Mouse (Mus musculus) limb, embryonic 12.5 days (tissue): ENCODE measurements around the gene Myl3. TPM values are rescaled to one million over a fixed set of nuclear protein-coding genes. Genes with fewer than 3 reads are reported as not detected.

Source experiments
- ATAC-seq: fragments of 200-750 bp; cut with Nextera tagmentation; 2 replicates; pipeline ENCODE4 v1.8.0; 2017; ENCODE audit warnings: low read depth, moderate TSS enrichment; ENCODE audit not compliant: insufficient number of reproducible peaks, insufficient read depth, low FRiP score, low TSS enrichment
- H3K27ac ChIP-seq: fragments of 300-500 bp; sonication (generic); 2 replicates; pipeline ENCODE4 v1.5.1; 2016; ENCODE audit warnings: mild to moderate bottlenecking, moderate library complexity
- H3K27me3 ChIP-seq: fragments of 300-500 bp; sonication (generic); 2 replicates; pipeline ENCODE4 v1.6.1; 2016; ENCODE audit warnings: mild to moderate bottlenecking, moderate library complexity
- H3K36me3 ChIP-seq: fragments of 300-500 bp; sonication (generic); 2 replicates; pipeline ENCODE4 v1.6.1; 2016; ENCODE audit warnings: mild to moderate bottlenecking, moderate library complexity
- H3K4me1 ChIP-seq: fragments of 300-500 bp; sonication (generic); replicated peaks from 2 replicates; pipeline ENCODE4 v1.6.1; 2016
- H3K4me2 ChIP-seq: fragments of 300-500 bp; sonication (generic); 2 replicates; pipeline ENCODE4 v1.6.1; 2016; ENCODE audit warnings: mild to moderate bottlenecking, moderate library complexity
- H3K4me3 ChIP-seq: fragments of 300-500 bp; sonication (generic); replicated peaks from 2 replicates; pipeline ENCODE4 v1.5.1; 2016; ENCODE audit warnings: mild to moderate bottlenecking
- H3K9ac ChIP-seq: fragments of 300-500 bp; sonication (generic); replicated peaks from 2 replicates; pipeline ENCODE4 v1.6.1; 2016; ENCODE audit warnings: mild to moderate bottlenecking, moderate library complexity
- H3K9me3 ChIP-seq: fragments of 300-500 bp; sonication (generic); 2 replicates; pipeline ENCODE4 v1.6.1; 2016; ENCODE audit warnings: mild to moderate bottlenecking, moderate library complexity
- WGBS: fragments of 180-500 bp; shearing (Covaris S2); methylation state at CpG from one replicate; pipeline ENCODE4 v1.1.7; 2016; 5-methylcytosine and 5-hydroxymethylcytosine counted together
- polyA plus RNA-seq: library from polyadenylated mRNA; unstranded; fragments of >200 nt; fragmentation: Nextera tagmentation; extraction: Ambion mirVana; gene quantifications from 2 replicates; pipeline ENCODE4 v1.2.1, GENCODE M21; 2016

Myl3 gene
- 1.6 and 2.6 TPM in 2 replicates for polyA plus RNA-seq

DNA sequence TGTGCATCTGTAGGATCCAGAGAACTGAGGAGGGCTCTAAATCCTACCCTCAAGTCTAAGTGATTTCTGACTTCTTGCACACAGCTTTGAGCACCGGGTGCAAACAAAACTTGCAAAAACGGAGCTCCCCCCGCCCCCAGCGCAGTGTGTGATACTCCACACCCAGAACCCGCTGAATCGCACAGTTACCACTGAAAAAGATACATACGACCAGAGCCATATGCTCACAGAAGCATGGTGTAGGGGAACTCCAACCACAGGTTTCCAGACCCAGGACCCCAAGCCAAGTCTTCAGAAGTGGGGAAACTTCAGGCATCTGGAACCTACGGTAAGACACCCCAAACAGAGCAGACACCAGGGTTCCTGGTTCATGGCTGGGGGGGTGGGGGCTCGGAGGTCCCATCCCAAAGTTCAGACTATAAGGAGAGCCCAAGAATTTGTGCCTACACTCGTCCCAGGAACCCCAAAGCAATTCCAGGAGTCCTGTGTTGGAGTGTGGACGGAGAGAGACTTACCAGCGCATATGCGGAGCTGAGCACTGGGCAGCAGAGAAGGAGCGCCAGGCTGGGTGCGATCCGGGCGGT, at the start of gene Myl3:
Gene Myl3 (plus strand): TSS at position 151 of the 584 bp plus-strand sequence.
- no peak; the same call in 1 of the 2 replicates for ATAC-seq
- no peaks in the 10 kb centered on the region for H3K9me3 ChIP-seq
- peak within 1 kb of the TSS; percentile 78 for H3K4me2 ChIP-seq
- peak within 1 kb of the TSS; percentile 82 for H3K4me3 ChIP-seq
- peak within 1 kb of the TSS; percentile 94 for H3K9ac ChIP-seq
- WGBS = under 1% methylated on average over 17 of the region's 17 CpGs
- peak within 1 kb of the TSS; percentile 95 for H3K27ac ChIP-seq
- peaks cover 60% of the 10 kb centered on the region for H3K4me1 ChIP-seq
- peaks cover 47% of the 10 kb centered on the region for H3K27me3 ChIP-seq
- peaks cover 13% of the 10 kb centered on the region for H3K36me3 ChIP-seq

DNA sequence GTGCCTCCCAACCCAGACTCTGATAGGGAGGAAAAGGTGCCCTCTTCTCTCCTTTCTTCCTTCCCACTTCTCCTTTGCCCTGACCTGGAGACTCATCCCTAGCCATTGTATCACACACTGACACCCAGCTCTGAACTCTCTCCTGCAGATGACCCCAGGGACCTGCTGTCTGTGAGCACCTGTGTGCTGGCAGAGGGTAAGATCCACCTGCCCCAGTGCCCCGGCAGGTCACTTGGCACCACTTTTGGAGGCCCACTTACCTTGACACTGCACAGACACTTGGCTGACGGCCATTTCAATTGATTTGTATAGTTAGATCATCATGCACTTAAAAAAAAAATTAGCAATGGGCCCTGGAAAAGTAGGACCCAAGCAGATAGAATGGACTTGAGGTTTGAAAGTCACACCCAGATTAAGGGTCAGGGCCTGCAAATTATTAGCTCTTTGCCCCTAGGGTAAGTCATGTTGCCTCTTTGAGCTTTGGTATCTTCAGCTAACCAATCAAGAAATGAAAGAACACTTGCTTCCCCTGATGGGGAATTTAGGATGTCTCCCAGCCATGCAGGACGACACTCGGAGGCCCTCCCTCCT, 46.4 kb upstream of the Myl3 start:
- Histone ChIP-seq H3K4me2 (no peak overlapping the region), H3K4me3 (no peak overlapping the region), H3K27me3 (no peaks in the 10 kb centered on the region), H3K4me1 (no peaks in the 10 kb centered on the region), H3K9ac (no peak overlapping the region), H3K36me3 (peaks cover 35% of the 10 kb centered on the region), H3K9me3 (no peaks in the 10 kb centered on the region), H3K27ac (no peak overlapping the region)
- ATAC-seq = no peak
- WGBS = 81% methylated on average over 4 of the region's 4 CpGs

DNA sequence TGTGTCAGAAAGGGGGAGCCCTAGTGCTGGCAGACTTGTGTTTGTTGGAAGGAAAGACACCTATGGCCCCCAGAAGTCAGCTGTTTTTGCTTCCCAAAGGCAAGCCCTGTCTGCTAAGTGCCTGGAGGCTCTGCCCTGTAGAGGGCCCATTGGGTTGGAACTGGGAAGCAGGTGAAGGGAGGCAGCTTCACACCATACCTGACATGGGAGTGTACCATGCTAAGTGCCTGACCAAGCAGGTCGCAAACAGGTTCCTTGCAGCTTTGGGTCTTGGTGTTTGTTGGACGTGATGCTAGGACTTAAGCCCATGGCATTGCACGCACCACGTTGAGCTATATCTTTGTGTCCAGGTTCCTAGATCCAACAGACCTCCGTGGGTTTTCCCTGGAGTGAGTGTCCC, 45.2 kb upstream of the Myl3 start:
- WGBS = 95% methylated on average over 5 of the region's 5 CpGs
- Histone ChIP-seq H3K27ac (no peak overlapping the region), H3K36me3 (peaks cover 38% of the 10 kb centered on the region)

DNA sequence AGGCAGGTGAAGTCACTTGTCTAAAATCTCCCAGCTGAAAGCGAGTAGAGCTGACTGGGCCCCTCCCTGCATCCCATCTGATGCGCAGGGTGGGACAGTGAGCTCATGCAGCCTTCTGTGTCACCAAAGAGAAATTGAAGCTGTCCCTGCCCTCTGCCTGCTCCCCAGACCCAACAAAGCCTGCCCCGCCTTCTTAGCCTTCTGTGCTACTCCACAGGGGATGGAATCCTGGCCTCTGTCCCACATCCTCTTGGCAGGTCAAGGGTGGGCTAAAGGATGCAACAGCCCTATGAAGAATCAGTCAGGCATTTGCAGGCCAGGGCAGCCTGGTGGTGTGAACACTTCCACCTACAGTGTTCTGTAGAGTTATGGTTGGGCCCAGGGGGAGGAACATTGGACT, 44.2 kb upstream of the Myl3 start:
- Histone ChIP-seq H3K4me3 (no peak overlapping the region), H3K36me3 (peaks cover 41% of the 10 kb centered on the region), H3K27ac (no peak overlapping the region), H3K4me1 (no peaks in the 10 kb centered on the region), H3K9ac (no peak overlapping the region), H3K4me2 (no peak overlapping the region), H3K27me3 (no peaks in the 10 kb centered on the region), H3K9me3 (no peaks in the 10 kb centered on the region)
- 89% methylated on average over 3 of the region's 3 CpGs for WGBS
- no peak for ATAC-seq

More for the DNA sequence above, 45.2 kb upstream of the Myl3 start:
- H3K4me1 ChIP-seq = no peaks in the 10 kb centered on the region
- H3K9ac ChIP-seq = no peak overlapping the region
- no peak overlapping the region for H3K4me3 ChIP-seq
- H3K9me3 ChIP-seq = no peaks in the 10 kb centered on the region
- ATAC-seq = no peak
- no peaks in the 10 kb centered on the region for H3K27me3 ChIP-seq
- H3K4me2 ChIP-seq = no peak overlapping the region

DNA sequence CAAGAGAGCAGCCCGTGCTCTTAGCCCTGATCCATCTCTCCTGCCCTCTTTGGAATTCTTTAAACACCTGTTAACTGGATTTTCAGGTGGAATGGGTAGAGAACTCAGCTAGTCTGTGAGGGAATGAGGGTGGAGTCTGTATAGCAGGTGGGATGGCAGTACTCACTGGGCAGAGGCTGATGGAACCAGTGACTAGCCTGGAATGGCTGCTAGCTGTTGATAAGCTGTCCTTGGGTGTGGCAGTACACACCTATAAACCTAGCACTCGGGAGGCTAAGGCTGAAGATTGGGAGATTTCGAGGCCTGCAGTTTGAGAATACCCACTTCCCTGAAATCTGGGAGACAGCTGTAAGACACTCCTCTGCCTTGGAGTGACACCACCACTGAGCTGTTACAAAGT, 42.1 kb upstream of the Myl3 start:
- 91% methylated on average over 3 of the region's 3 CpGs for WGBS
- Histone ChIP-seq H3K4me3 (no peak overlapping the region), H3K27me3 (no peaks in the 10 kb centered on the region), H3K4me2 (no peak overlapping the region), H3K9ac (no peak overlapping the region), H3K9me3 (no peaks in the 10 kb centered on the region), H3K4me1 (no peaks in the 10 kb centered on the region), H3K27ac (no peak overlapping the region), H3K36me3 (peaks cover 34% of the 10 kb centered on the region)
- ATAC-seq = no peak

DNA sequence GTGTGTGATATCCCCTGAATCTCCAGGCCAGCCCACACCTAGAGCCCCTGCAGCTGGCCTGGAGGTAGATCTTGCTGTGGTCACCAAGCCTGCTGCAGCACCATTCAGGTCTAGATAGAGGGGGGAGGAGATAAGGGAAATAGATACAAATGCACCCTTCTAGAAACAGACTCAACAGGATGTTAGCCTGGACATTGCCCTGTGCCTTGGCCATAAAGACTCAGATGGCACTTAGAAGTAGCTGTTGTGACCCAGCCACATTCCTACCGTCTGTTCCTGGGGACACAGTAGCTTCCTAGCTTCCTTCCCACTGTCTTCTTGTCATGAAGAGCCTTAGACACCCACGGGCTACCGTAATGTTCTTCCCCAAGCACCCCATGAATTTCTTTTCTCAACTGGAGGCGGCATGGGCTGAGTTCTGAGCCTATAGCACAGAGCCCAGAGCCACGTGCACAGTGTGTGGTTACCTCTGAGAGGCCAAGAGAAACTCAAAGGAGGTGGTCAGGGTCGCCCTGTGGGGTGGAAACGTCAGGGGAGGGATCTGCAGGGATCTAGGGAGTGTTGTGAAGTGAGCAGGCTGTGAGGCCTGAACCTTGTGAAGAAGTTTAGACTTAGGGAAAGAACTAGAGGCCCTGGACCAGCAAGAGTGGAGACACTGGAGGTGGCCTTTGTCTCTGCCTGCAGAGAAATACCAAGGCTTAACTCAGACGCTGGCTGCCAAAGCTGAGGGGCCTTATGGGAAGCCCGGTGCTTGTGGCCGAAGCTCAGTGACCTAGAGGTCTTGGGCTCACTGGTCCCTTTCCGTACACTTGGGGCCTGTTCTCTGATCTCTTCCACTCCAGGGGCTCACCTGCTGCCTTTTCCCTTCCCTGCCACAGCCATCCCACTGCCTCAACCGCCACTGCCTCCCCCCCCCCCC, 40.3 kb upstream of the Myl3 start:
- H3K9ac ChIP-seq = no peak overlapping the region
- H3K27me3 ChIP-seq = no peaks in the 10 kb centered on the region
- no peak overlapping the region for H3K4me3 ChIP-seq
- H3K4me1 ChIP-seq = no peaks in the 10 kb centered on the region
- no peak overlapping the region for H3K27ac ChIP-seq
- no peak for ATAC-seq
- no peaks in the 10 kb centered on the region for H3K9me3 ChIP-seq
- H3K4me2 ChIP-seq = no peak overlapping the region
- 80% methylated on average over 11 of the region's 12 CpGs for WGBS
- H3K36me3 ChIP-seq = peaks cover 23% of the 10 kb centered on the region

DNA sequence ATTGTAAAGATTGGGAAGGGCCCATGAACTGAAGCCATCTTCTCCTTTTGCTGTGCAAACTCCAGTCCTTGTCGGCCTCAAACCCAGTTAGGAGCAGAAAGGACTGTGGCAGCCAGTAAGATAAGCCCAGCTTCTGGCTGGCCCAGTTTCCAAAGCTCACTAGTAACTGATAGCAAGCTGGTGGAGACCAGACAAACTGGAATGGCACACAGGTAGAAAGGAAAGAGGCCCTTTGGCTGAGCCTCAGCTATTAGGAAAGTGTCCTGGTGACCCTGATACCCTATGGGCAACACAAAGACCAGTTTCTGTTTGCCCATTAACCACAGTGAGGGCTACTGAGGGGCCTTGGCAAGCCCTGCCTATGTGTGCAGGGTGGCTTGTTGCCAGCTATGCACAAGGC, 38.8 kb upstream of the Myl3 start:
- H3K4me1 ChIP-seq = no peaks in the 10 kb centered on the region
- no peak overlapping the region for H3K9ac ChIP-seq
- no peaks in the 10 kb centered on the region for H3K27me3 ChIP-seq
- ATAC-seq = no peak
- no peak overlapping the region for H3K4me3 ChIP-seq
- H3K27ac ChIP-seq = no peak overlapping the region
- WGBS = 88% methylated on average over 1 of the region's 1 CpGs
- H3K4me2 ChIP-seq = no peak overlapping the region
- H3K36me3 ChIP-seq = peaks cover 18% of the 10 kb centered on the region
- H3K9me3 ChIP-seq = no peaks in the 10 kb centered on the region

DNA sequence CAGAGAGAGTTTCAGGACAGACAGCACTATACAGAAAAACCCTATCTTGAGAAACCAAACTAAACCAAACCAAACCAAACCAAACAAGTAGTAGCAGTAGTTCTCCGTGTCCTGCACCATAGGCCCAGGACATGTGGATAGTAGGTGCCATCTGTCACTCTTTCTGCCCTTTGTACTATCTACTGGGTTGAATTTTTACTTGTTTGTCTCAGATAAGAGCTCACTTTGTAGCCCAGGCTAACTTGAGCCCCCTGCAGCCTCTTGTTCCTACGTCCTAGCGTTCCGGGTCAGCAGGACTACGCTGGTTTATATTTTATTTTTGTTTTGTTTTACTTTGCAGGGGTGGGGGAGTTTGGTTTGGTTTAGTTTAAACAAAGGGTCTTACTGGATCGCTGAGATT, 37.7 kb upstream of the Myl3 start:
- 92% methylated on average over 6 of the region's 6 CpGs for WGBS
- H3K36me3 ChIP-seq = peaks cover 28% of the 10 kb centered on the region
- H3K4me3 ChIP-seq = no peak overlapping the region
- no peak overlapping the region for H3K4me2 ChIP-seq
- H3K27ac ChIP-seq = no peak overlapping the region
- H3K9me3 ChIP-seq = no peaks in the 10 kb centered on the region
- H3K4me1 ChIP-seq = no peaks in the 10 kb centered on the region
- no peaks in the 10 kb centered on the region for H3K27me3 ChIP-seq
- no peak for ATAC-seq
- no peak overlapping the region for H3K9ac ChIP-seq

DNA sequence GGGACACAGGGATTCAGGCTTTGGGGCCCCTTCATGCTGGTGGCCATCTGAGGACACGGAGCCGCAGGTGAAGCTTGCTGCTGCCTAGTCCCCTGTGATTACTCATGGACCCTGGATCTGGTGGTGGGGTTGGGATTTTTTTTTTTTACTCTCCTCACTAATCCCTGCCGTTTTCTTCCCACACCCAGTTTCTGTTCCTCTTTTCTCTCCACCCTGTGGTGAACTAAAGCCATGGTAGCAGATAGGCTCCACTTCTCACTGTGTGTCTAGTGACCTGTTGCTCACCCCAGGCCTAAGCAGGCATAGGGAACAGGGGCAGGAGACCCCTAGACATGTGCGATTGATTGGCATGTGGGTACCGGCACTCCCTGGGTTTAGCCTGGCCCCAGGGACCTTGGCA, 34.9 kb upstream of the Myl3 start:
- Histone ChIP-seq H3K4me2 (no peak overlapping the region), H3K4me3 (no peak overlapping the region), H3K9ac (no peak overlapping the region), H3K27ac (no peak overlapping the region), H3K36me3 (peaks cover 38% of the 10 kb centered on the region), H3K27me3 (no peaks in the 10 kb centered on the region), H3K9me3 (no peaks in the 10 kb centered on the region), H3K4me1 (no peaks in the 10 kb centered on the region; the same call in 1 of the 2 replicates)
- ATAC-seq = no peak
- 86% methylated on average over 5 of the region's 5 CpGs for WGBS

DNA sequence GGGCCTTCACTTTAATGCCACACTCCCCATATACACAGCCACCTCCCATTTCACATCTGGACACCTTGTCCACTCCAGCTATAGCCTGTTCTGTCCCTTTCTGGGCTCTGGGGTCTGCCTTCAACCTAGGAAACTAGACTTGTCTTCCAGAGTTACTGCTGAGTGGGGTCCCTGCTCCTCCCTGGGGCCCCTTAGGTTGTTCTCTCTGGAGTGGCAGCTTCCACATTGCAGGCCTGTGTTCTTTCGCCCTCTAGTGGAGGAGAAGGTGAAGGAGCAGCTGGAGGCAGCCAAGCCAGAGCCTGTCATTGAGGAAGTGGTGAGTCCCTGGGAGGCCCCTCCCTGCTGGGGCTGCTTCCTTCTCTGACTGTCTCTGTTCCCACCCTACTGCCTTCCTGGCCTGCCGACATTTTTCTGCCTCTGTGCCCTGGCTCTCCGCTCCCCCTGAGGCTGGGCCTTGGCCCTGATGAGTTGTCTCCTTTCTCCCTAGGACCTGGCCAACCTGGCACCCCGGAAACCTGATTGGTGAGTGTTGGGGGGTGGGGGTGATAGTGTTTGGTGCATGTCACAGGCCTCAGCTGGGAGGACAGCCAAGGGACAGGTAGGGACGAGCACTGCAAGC, 31.9 kb upstream of the Myl3 start:
- peak; percentile 60; the same call in 1 of the 2 replicates for ATAC-seq
- Histone ChIP-seq H3K9ac (0 out of 2 replicates have a peak overlapping the region, but pooled peaks have one; percentile 8), H3K27me3 (no peaks in the 10 kb centered on the region), H3K36me3 (peaks cover 41% of the 10 kb centered on the region), H3K4me3 (no peak overlapping the region), H3K4me2 (no peak overlapping the region), H3K27ac (no peak overlapping the region), H3K9me3 (no peaks in the 10 kb centered on the region), H3K4me1 (no peaks in the 10 kb centered on the region; the same call in 1 of the 2 replicates)
- WGBS = 40% methylated on average over 5 of the region's 5 CpGs

DNA sequence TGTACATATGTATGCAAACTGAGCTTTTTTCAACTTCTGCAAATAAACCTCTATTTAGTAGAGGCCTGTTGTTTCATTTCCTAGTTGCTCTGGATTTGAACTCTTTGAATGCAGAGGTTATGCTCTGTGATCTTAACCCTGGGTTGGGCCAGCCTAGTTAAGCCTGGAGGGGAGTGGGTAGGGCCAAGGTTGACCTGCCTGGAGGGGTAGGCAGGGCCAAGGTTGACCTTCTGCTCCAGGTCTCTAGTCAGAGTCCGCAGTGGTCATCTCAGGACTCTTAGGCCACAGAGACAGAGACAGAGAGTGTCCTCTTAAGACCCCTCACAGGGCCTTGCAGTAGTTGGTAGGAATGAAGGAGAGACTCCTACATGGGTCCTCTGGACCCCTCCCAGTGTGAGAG, 30.1 kb upstream of the Myl3 start:
- no peak overlapping the region for H3K4me3 ChIP-seq
- H3K4me1 ChIP-seq = no peaks in the 10 kb centered on the region; the same call in 1 of the 2 replicates
- H3K9me3 ChIP-seq = no peaks in the 10 kb centered on the region
- no peak overlapping the region for H3K27ac ChIP-seq
- peaks cover 44% of the 10 kb centered on the region for H3K36me3 ChIP-seq
- no peak overlapping the region for H3K4me2 ChIP-seq
- 88% methylated on average over 1 of the region's 1 CpGs for WGBS
- ATAC-seq = no peak
- no peaks in the 10 kb centered on the region for H3K27me3 ChIP-seq
- no peak overlapping the region for H3K9ac ChIP-seq
